ENCODE assay signal across 19 mouse cellular contexts in the genomic region with DNA sequence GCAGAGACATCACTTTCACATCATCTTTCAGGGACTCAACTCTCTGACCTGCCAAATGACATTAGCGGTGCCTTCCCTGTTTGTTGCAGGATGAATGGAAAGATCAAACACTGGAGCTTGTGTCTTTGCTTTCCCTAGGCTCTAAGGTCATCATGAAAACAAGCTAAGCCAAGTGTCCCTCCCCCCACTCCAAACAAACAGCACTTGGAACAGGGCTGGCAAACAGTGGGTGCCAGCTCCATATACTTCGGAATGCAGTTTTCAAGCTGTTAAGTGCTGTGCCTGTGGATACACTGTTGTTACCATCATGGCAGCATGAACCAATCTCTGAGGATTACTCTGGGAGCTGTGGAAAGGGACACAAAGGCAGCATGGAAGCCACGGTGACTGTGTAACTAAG. TPM values are rescaled to one million over a fixed set of nuclear protein-coding genes. Genes with fewer than 3 reads are reported as not detected.
DNase-seq lines count a peak whose midpoint lies in the region; ATAC-seq and TF ChIP-seq lines count a peak whose summit lies in the region.
"Had no signal": no experiment of that assay in that cellular context is flagged by ENCODE, and none has a peak within 500 bp of the region (broad histone marks: within the 10 kb centered on the region; RNA-seq: fewer than 3 reads in every experiment).

No protein-coding gene starts in this region.

- intact Hi-C loops in heart, adult 2 months (cut with DNase I) = no loop called here
- intact Hi-C loops in heart, postnatal 10 days (cut with DNase I) = no loop called here

- H3K9me3 ChIP-seq in heart, embryonic 16.5 days (replicated peaks; ENCODE audit: control insufficient read depth, low read length) = no peaks in the 10 kb centered on the region
- H3K9me3 ChIP-seq in E14TG2a.4 (ENCODE audit: low read length) = no peaks in the 10 kb centered on the region
- H3K9me3 ChIP-seq in liver, embryonic 12.5 days (replicated peaks) = no peaks in the 10 kb centered on the region
- no peaks in the 10 kb centered on the region for H3K9me3 ChIP-seq in forebrain, embryonic 14.5 days (replicated peaks; ENCODE audit: control insufficient read depth, low read length)
- H3K9me3 ChIP-seq: forebrain, embryonic 13.5 days; hindbrain, embryonic 10.5 days; limb, embryonic 15.5 days had no signal

- H3K36me3 ChIP-seq in heart, adult 2 months (ENCODE audit: control insufficient read depth, insufficient read depth, low read length) = peaks cover 3% of the 10 kb centered on the region
- H3K36me3 ChIP-seq in heart, embryonic 16.5 days (ENCODE audit: control insufficient read depth, insufficient read depth) = no peaks in the 10 kb centered on the region
- peaks cover 35% of the 10 kb centered on the region for H3K36me3 ChIP-seq in E14TG2a.4 (ENCODE audit: insufficient read depth, low read length)
- peaks cover 11% of the 10 kb centered on the region for H3K36me3 ChIP-seq in liver, embryonic 12.5 days
- H3K36me3 ChIP-seq in forebrain, embryonic 14.5 days (ENCODE audit: control insufficient read depth, insufficient read depth, low read length) = no peaks in the 10 kb centered on the region
- H3K36me3 ChIP-seq: limb, embryonic 15.5 days had no signal

- no peak for ATAC-seq in heart, embryonic 16.5 days (replicated peaks; ENCODE audit: extremely low read depth, insufficient read depth, low FRiP score)
- peak; percentile 11; the same call in 1 of the 2 replicates for ATAC-seq in liver, embryonic 12.5 days
- no peak for ATAC-seq in forebrain, embryonic 14.5 days
- ATAC-seq: forebrain, embryonic 13.5 days had no signal

- TF ChIP-seq POLR2A in heart, adult 2 months (IDR thresholded peaks at IDR 0.05; ENCODE audit: insufficient read depth, low read depth, low read length) = no peak

- no peak for TF ChIP-seq CTCF in heart, adult 2 months (IDR thresholded peaks at IDR 0.05)
- no peak for TF ChIP-seq CTCF in E14TG2a.4 (conservative IDR thresholded peaks at IDR 0.05; ENCODE audit: low read length)

- H3K79me2 ChIP-seq in heart, adult 2 months (replicated peaks; ENCODE audit: control insufficient read depth, insufficient read depth, low read length) = 0 out of 2 replicates have a peak, but pooled peaks cover 2% of the 10 kb centered on the region

- H3K4me3 ChIP-seq in heart, adult 2 months = no peak overlapping the region; the same call in 1 of the 2 replicates
- H3K4me3 ChIP-seq in heart, embryonic 16.5 days (ENCODE audit: low read length) = no peak overlapping the region
- H3K4me3 ChIP-seq in E14TG2a.4 (replicated peaks; ENCODE audit: low read length) = peak overlapping the region; percentile 17; the same call in 1 of the 2 replicates
- 0 out of 2 replicates have a peak overlapping the region, but pooled peaks have one; percentile 1 for H3K4me3 ChIP-seq in liver, embryonic 12.5 days
- no peak overlapping the region for H3K4me3 ChIP-seq in forebrain, embryonic 14.5 days (ENCODE audit: low read depth, low read length)
- H3K4me3 ChIP-seq: forebrain, embryonic 13.5 days; hindbrain, embryonic 10.5 days; layer of hippocampus, adult 2 months; limb, embryonic 15.5 days had no signal

- WGBS in heart, adult 2 months = 37% methylated on average over 3 of the region's 3 CpGs
- WGBS in heart, embryonic 16.5 days = 44% methylated on average over 3 of the region's 3 CpGs
- 58% methylated on average over 3 of the region's 3 CpGs for WGBS in liver, embryonic 12.5 days (ENCODE audit: insufficient replicate concordance)
- WGBS in forebrain, embryonic 14.5 days = 85% methylated on average over 3 of the region's 3 CpGs

- peak overlapping the region; percentile 69 for H3K27ac ChIP-seq in heart, adult 2 months
- H3K27ac ChIP-seq in heart, embryonic 16.5 days (ENCODE audit: low read length) = peak overlapping the region; percentile 32; the same call in 1 of the 2 replicates
- peak overlapping the region; percentile 82 for H3K27ac ChIP-seq in liver, embryonic 12.5 days
- H3K27ac ChIP-seq in forebrain, embryonic 14.5 days (ENCODE audit: low read depth, low read length) = no peak overlapping the region
- H3K27ac ChIP-seq: forebrain, embryonic 13.5 days; hindbrain, embryonic 10.5 days; layer of hippocampus, adult 2 months; limb, embryonic 15.5 days had no signal

- DNase-seq in heart, adult 2 months = no peak
- DNase-seq in heart, postnatal 10 days = no peak
- DNase-seq in heart, postnatal 4 days = no peak
- DNase-seq in left cerebral cortex, adult 11 months (ENCODE audit: low spot score) = no peak
- DNase-seq in forebrain, embryonic 14.5 days (ENCODE audit: low spot score) = no peak
- DNase-seq: cerebellum, adult 8-10 months; gastrocnemius, postnatal 14 days; kidney, adult 18-20 months; kidney, postnatal 10 days; right cerebral cortex, postnatal 4 days; thymus, adult 2 months had no signal

- no peak for TF ChIP-seq EP300 in heart, adult 2 months (IDR thresholded peaks at IDR 0.05; ENCODE audit: insufficient read depth, low read depth, low read length)

- H3K9ac ChIP-seq in heart, adult 2 months (ENCODE audit: low read depth, low read length) = no peak overlapping the region
- 0 out of 2 replicates have a peak overlapping the region, but pooled peaks have one; percentile 16 for H3K9ac ChIP-seq in heart, embryonic 16.5 days (ENCODE audit: low read length)
- peak overlapping the region; percentile 44; the same call in 1 of the 2 replicates for H3K9ac ChIP-seq in liver, embryonic 12.5 days
- H3K9ac ChIP-seq in forebrain, embryonic 14.5 days (ENCODE audit: low read length) = no peak overlapping the region
- H3K9ac ChIP-seq: forebrain, embryonic 13.5 days; limb, embryonic 15.5 days had no signal

- H3K4me1 ChIP-seq in heart, adult 2 months (ENCODE audit: control insufficient read depth, insufficient read depth, low read length) = peaks cover 10% of the 10 kb centered on the region
- H3K4me1 ChIP-seq in heart, embryonic 16.5 days (ENCODE audit: control insufficient read depth, insufficient read depth, low read length) = peaks cover 23% of the 10 kb centered on the region
- peaks cover 98% of the 10 kb centered on the region for H3K4me1 ChIP-seq in E14TG2a.4 (replicated peaks; ENCODE audit: low read depth, low read length)
- peaks cover 63% of the 10 kb centered on the region for H3K4me1 ChIP-seq in liver, embryonic 12.5 days
- no peaks in the 10 kb centered on the region for H3K4me1 ChIP-seq in forebrain, embryonic 14.5 days (ENCODE audit: control insufficient read depth, insufficient read depth, low read length)
- H3K4me1 ChIP-seq: forebrain, embryonic 13.5 days had no signal

- peak overlapping the region; percentile 51 for H3K4me2 ChIP-seq in heart, embryonic 16.5 days (ENCODE audit: low read depth, low read length)
- peak overlapping the region; percentile 56 for H3K4me2 ChIP-seq in liver, embryonic 12.5 days
- no peak overlapping the region for H3K4me2 ChIP-seq in forebrain, embryonic 14.5 days (ENCODE audit: low read length)
- H3K4me2 ChIP-seq: forebrain, embryonic 13.5 days; limb, embryonic 15.5 days; midbrain, embryonic 11.5 days had no signal

- no peaks in the 10 kb centered on the region for H3K27me3 ChIP-seq in heart, adult 2 months (ENCODE audit: control insufficient read depth, insufficient read depth, low read length)
- no peaks in the 10 kb centered on the region for H3K27me3 ChIP-seq in heart, embryonic 16.5 days (ENCODE audit: control insufficient read depth, insufficient read depth, low read length)
- H3K27me3 ChIP-seq in E14TG2a.4 (ENCODE audit: insufficient read depth, low read length) = no peaks in the 10 kb centered on the region
- H3K27me3 ChIP-seq in liver, embryonic 12.5 days (replicated peaks) = no peaks in the 10 kb centered on the region
- no peaks in the 10 kb centered on the region for H3K27me3 ChIP-seq in forebrain, embryonic 14.5 days (replicated peaks; ENCODE audit: control insufficient read depth, insufficient read depth, low read length)
- H3K27me3 ChIP-seq: forebrain, embryonic 13.5 days; limb, embryonic 15.5 days had no signal

RNA-seq across cellular contexts. Expression of a gene that starts 9.1 kb away (rescaled TPM):
- 100 to 1,000 TPM; 121 to 146 TPM for total RNA-seq in heart, adult 2 months (2021)
- polyA plus RNA-seq in heart, adult 2 months (2012; rRNA removed) = 45.5 and 79.1 TPM in 2 replicates
- total RNA-seq in heart, postnatal 10 days (2021) = 10 to 100 TPM; 74.0 to 82.0 TPM
- 54.3 and 54.4 TPM in 2 replicates for polyA plus RNA-seq in heart, embryonic 16.5 days (2015; fragmentation: Nextera tagmentation; extraction: Ambion mirVana)
- 10 to 100 TPM; 65.8 to 67.9 TPM for total RNA-seq in heart, postnatal 4 days (2021)
- 41.9 and 43.6 TPM in 2 replicates for polyA plus RNA-seq in liver, embryonic 12.5 days (2016; fragmentation: Nextera tagmentation; extraction: Ambion mirVana)
- 11.1 and 11.8 TPM in 2 replicates for polyA plus RNA-seq in forebrain, embryonic 14.5 days (2014; fragmentation: Nextera tagmentation; extraction: Ambion mirVana)

Comparison
In these comparisons a context has a peak if more than half of its experiments do, and no peak if none do; other contexts are left out.
1. H3K9ac ChIP-seq: peak in heart, embryonic 16.5 days (single experiment) and liver, embryonic 12.5 days (single experiment); none in heart, adult 2 months (single experiment) and forebrain, embryonic 14.5 days (single experiment).
2. H3K4me3 ChIP-seq: peak in E14TG2a.4 (single experiment) and liver, embryonic 12.5 days (single experiment); none in heart, adult 2 months (single experiment), heart, embryonic 16.5 days (single experiment) and forebrain, embryonic 14.5 days (single experiment).